ENCODE assay signal across 8 mouse cellular contexts in genomic region chr4:143160826-143161225, GRCm38 (mm10). TPM values are rescaled to one million over a fixed set of nuclear protein-coding genes. Genes with fewer than 3 reads are reported as not detected.
DNase-seq lines count a peak whose midpoint lies in the region; ATAC-seq and TF ChIP-seq lines count a peak whose summit lies in the region.

No protein-coding gene starts in this region.

- peaks cover 4% of the 10 kb centered on the region; the same call in 1 of the 2 replicates for H3K36me3 ChIP-seq in kidney, postnatal 0 days (ENCODE audit: insufficient read depth, low read length)
- H3K36me3 ChIP-seq in embryonic facial prominence, embryonic 10.5 days (replicated peaks): peaks cover 43% of the 10 kb centered on the region
- H3K36me3 ChIP-seq in intestine, embryonic 14.5 days (ENCODE audit: control insufficient read depth, insufficient read depth, low read length): peaks cover 3% of the 10 kb centered on the region; the same call in 1 of the 2 replicates
- H3K36me3 ChIP-seq in midbrain, postnatal 0 days (ENCODE audit: insufficient read depth, low read length): no peaks in the 10 kb centered on the region

- H3K4me2 ChIP-seq in kidney, postnatal 0 days (ENCODE audit: low read length): peak overlapping the region; percentile 60
- peak overlapping the region; percentile 65 for H3K4me2 ChIP-seq in intestine, embryonic 14.5 days (ENCODE audit: low read length)
- H3K4me2 ChIP-seq in midbrain, postnatal 0 days (ENCODE audit: low read depth, low read length, poor library complexity, severe bottlenecking): peak overlapping the region; percentile 58

- DNase-seq in kidney, postnatal 0 days (ENCODE audit: low spot score): no peak
- DNase-seq in kidney, postnatal 4 days: no peak
- no peak for DNase-seq in embryonic facial prominence, embryonic 10.5 days (ENCODE audit: low spot score)
- no peak for DNase-seq in intestine, embryonic 14.5 days (ENCODE audit: low spot score)
- DNase-seq in midbrain, postnatal 0 days (ENCODE audit: low spot score): no peak
- DNase-seq in embryo, embryonic 10.5 days (ENCODE audit: low spot score): no peak
- DNase-seq in layer of hippocampus, adult 8-10 months (ENCODE audit: low spot score in 2 of 2): no peak
- no peak for DNase-seq in ovary, postnatal 36 days (ENCODE audit: low spot score)

- 41% methylated on average over 3 of the region's 3 CpGs for WGBS in kidney, postnatal 0 days
- 55% methylated on average over 3 of the region's 3 CpGs for WGBS in embryonic facial prominence, embryonic 10.5 days
- WGBS in intestine, embryonic 14.5 days: 48% methylated on average over 3 of the region's 3 CpGs
- whole genome bisulfite sequencing in midbrain, postnatal 0 days: 42% methylated on average over 3 of the region's 3 CpGs

- H3K4me1 ChIP-seq in kidney, postnatal 0 days (replicated peaks; ENCODE audit: insufficient read depth, low read length): peaks cover 19% of the 10 kb centered on the region; the same call in 1 of the 2 replicates
- H3K4me1 ChIP-seq in embryonic facial prominence, embryonic 10.5 days: peaks cover 35% of the 10 kb centered on the region
- peaks cover 20% of the 10 kb centered on the region for H3K4me1 ChIP-seq in intestine, embryonic 14.5 days (replicated peaks; ENCODE audit: control insufficient read depth, insufficient read depth, low read length)
- H3K4me1 ChIP-seq in midbrain, postnatal 0 days (ENCODE audit: insufficient read depth, low read length): peaks cover 17% of the 10 kb centered on the region

- peak overlapping the region; percentile 100; the same call in 1 of the 2 replicates for H3K27ac ChIP-seq in kidney, postnatal 0 days
- H3K27ac ChIP-seq in embryonic facial prominence, embryonic 10.5 days (replicated peaks): peak overlapping the region; percentile 97
- H3K27ac ChIP-seq in intestine, embryonic 14.5 days (ENCODE audit: low read depth): no peak overlapping the region
- H3K27ac ChIP-seq in midbrain, postnatal 0 days (ENCODE audit: low read depth, low read length): no peak overlapping the region

- no peak for TF ChIP-seq CTCF in kidney, postnatal 0 days (IDR thresholded peaks at IDR 0.05; ENCODE audit: low read depth)
- TF ChIP-seq CTCF in midbrain, postnatal 0 days (IDR thresholded peaks at IDR 0.05): no peak

- H3K4me3 ChIP-seq in kidney, postnatal 0 days (replicated peaks; ENCODE audit: low read depth, low read length): peak overlapping the region; percentile 95
- peak overlapping the region; percentile 93 for H3K4me3 ChIP-seq in embryonic facial prominence, embryonic 10.5 days
- peak overlapping the region; percentile 92 for H3K4me3 ChIP-seq in intestine, embryonic 14.5 days (ENCODE audit: low read depth, low read length)
- peak overlapping the region; percentile 94 for H3K4me3 ChIP-seq in midbrain, postnatal 0 days (ENCODE audit: low read depth, low read length)

- peak overlapping the region; percentile 20; the same call in 1 of the 2 replicates for H3K9ac ChIP-seq in kidney, postnatal 0 days (ENCODE audit: low read depth, low read length)
- peak overlapping the region; percentile 94 for H3K9ac ChIP-seq in intestine, embryonic 14.5 days (ENCODE audit: low read length)
- no peak overlapping the region for H3K9ac ChIP-seq in midbrain, postnatal 0 days (replicated peaks; ENCODE audit: low read length, poor library complexity, severe bottlenecking)

- ATAC-seq in kidney, postnatal 0 days (replicated peaks; ENCODE audit: low FRiP score, low read depth): no peak
- ATAC-seq in intestine, embryonic 14.5 days (replicated peaks; ENCODE audit: low FRiP score, low TSS enrichment, low read depth): no peak
- ATAC-seq in midbrain, postnatal 0 days (ENCODE audit: low FRiP score): no peak

- no peaks in the 10 kb centered on the region for H3K27me3 ChIP-seq in kidney, postnatal 0 days (ENCODE audit: insufficient read depth, low read length)
- no peaks in the 10 kb centered on the region for H3K27me3 ChIP-seq in embryonic facial prominence, embryonic 10.5 days (replicated peaks; ENCODE audit: low read depth, poor library complexity, severe bottlenecking)
- no peaks in the 10 kb centered on the region for H3K27me3 ChIP-seq in intestine, embryonic 14.5 days (replicated peaks; ENCODE audit: control insufficient read depth, insufficient read depth, low read length)
- H3K27me3 ChIP-seq in midbrain, postnatal 0 days (ENCODE audit: insufficient read depth, low read length): no peaks in the 10 kb centered on the region

- no peaks in the 10 kb centered on the region for H3K9me3 ChIP-seq in kidney, postnatal 0 days (replicated peaks; ENCODE audit: low read length)
- H3K9me3 ChIP-seq in embryonic facial prominence, embryonic 10.5 days: no peaks in the 10 kb centered on the region
- no peaks in the 10 kb centered on the region for H3K9me3 ChIP-seq in intestine, embryonic 14.5 days (ENCODE audit: control insufficient read depth, low read length)
- no peaks in the 10 kb centered on the region for H3K9me3 ChIP-seq in midbrain, postnatal 0 days (ENCODE audit: low read length)

RNA-seq across cellular contexts. Expression of gene Prdm2, which starts 52.0 kb away (rescaled TPM):
- 8.0 and 8.6 TPM in 2 replicates for polyA plus RNA-seq in kidney, postnatal 0 days (2015; fragmentation: Nextera tagmentation; extraction: Ambion mirVana)
- polyA plus RNA-seq in embryonic facial prominence, embryonic 10.5 days (2016; fragmentation: Nextera tagmentation; extraction: Ambion mirVana): 16.8 and 17.4 TPM in 2 replicates
- 12.4 and 12.5 TPM in 2 replicates for polyA plus RNA-seq in intestine, embryonic 14.5 days (2014; fragmentation: Nextera tagmentation; extraction: Ambion mirVana)
- total RNA-seq in midbrain, postnatal 0 days (2014; rRNA removed): 19.1 and 25.6 TPM in 2 replicates
- 9.7 and 10.9 TPM in 2 replicates for polyA plus RNA-seq in midbrain, postnatal 0 days (2015; fragmentation: Nextera tagmentation; extraction: Ambion mirVana)
- total RNA-seq in layer of hippocampus, adult 8-10 months (2022): 10 to 100 TPM; 39.5 to 49.8 (median 45.0) TPM

Comparison
In these comparisons a context has a peak if more than half of its experiments do, and no peak if none do; other contexts are left out.
1. H3K27ac ChIP-seq: peak in kidney, postnatal 0 days (single experiment) and embryonic facial prominence, embryonic 10.5 days (single experiment); none in intestine, embryonic 14.5 days (single experiment) and midbrain, postnatal 0 days (single experiment).
2. Peak in every context shown above with its lines, with median percentiles within 50 percentile points of each other: H3K4me2 ChIP-seq and H3K4me3 ChIP-seq.